Mouse (Mus musculus) stomach, embryonic 16.5 days (tissue): ENCODE measurements at regions not wholly inside any gene's neighbourhood (a gene's known extent, or its start where the extent isn't known, plus 50 kb on each side); places are given as distances from the start of the nearest gene placed in this dataset.

Source experiments
- ATAC-seq: fragments of 200-750 bp; cut with Nextera tagmentation; 2 replicates; pipeline ENCODE4 v1.8.0; 2017; ENCODE audit warnings: moderate number of reproducible peaks, moderate TSS enrichment; ENCODE audit not compliant: insufficient read depth, low FRiP score
- H3K27ac ChIP-seq: fragments of 300-500 bp; sonication (generic); 2 replicates; pipeline ENCODE4 v1.5.1; 2014; ENCODE audit warnings: low read length
- H3K27me3 ChIP-seq: fragments of 300-500 bp; sonication (generic); 2 replicates; pipeline ENCODE4 v1.6.1; 2014; ENCODE audit warnings: low read length, control low read depth, mixed read lengths; ENCODE audit not compliant: control insufficient read depth, insufficient read depth
- H3K36me3 ChIP-seq: fragments of 300-500 bp; sonication (generic); 2 replicates; pipeline ENCODE4 v1.6.1; 2014; ENCODE audit warnings: low read length; ENCODE audit not compliant: control insufficient read depth, insufficient read depth
- H3K4me1 ChIP-seq: fragments of 300-500 bp; sonication (generic); 2 replicates; pipeline ENCODE4 v1.6.1; 2014; ENCODE audit warnings: low read length, control low read depth, mixed read lengths; ENCODE audit not compliant: control insufficient read depth, insufficient read depth
- H3K4me2 ChIP-seq: fragments of 300-500 bp; sonication (generic); 2 replicates; pipeline ENCODE4 v1.6.1; 2014; ENCODE audit warnings: low read depth, low read length, mixed read lengths
- H3K4me3 ChIP-seq: fragments of 300-500 bp; sonication (generic); replicated peaks from 2 replicates; pipeline ENCODE4 v1.5.1; 2014; ENCODE audit warnings: mild to moderate bottlenecking, low read length
- H3K9ac ChIP-seq: fragments of 300-500 bp; sonication (generic); 2 replicates; pipeline ENCODE4 v1.6.1; 2014; ENCODE audit warnings: low read length
- H3K9me3 ChIP-seq: fragments of 300-500 bp; sonication (generic); replicated peaks from 2 replicates; pipeline ENCODE4 v1.6.1; 2016; ENCODE audit warnings: low read length, control low read depth; ENCODE audit not compliant: control insufficient read depth
- WGBS: fragments of 180-500 bp; shearing (Covaris S2); extraction: QIAGEN DNeasy Blood & Tissue Kit; methylation state at CpG from one replicate; pipeline ENCODE4 v1.1.7; 2014; 5-methylcytosine and 5-hydroxymethylcytosine counted together

DNA sequence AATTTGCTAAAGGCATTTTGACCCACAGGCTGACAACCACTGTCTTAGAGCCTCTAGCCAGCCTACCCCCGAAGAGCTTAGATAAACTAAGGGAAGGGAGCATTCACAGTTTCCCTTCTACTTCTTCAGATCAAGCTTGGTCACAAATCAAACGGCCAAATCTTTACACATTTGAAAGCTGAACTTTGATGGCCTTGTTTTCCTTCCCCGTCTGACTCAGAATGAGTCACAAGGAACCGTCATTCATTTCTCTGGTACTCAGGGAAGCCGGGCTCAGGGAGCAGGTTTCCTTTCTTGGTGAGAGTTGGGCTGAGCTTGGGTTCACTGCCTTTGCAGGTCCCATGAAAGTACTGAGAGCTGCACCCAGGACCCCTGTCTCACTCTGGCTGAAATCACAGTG lies 418.5 kb upstream of the Gm10131 start:
- Histone ChIP-seq H3K4me1 (no peaks in the 10 kb centered on the region), H3K27me3 (no peaks in the 10 kb centered on the region), H3K9ac (no peak overlapping the region), H3K4me3 (no peak overlapping the region), H3K27ac (no peak overlapping the region), H3K4me2 (no peak overlapping the region), H3K36me3 (no peaks in the 10 kb centered on the region), H3K9me3 (no peaks in the 10 kb centered on the region)
- ATAC-seq = no peak
- WGBS = 28% methylated on average over 5 of the region's 5 CpGs

DNA sequence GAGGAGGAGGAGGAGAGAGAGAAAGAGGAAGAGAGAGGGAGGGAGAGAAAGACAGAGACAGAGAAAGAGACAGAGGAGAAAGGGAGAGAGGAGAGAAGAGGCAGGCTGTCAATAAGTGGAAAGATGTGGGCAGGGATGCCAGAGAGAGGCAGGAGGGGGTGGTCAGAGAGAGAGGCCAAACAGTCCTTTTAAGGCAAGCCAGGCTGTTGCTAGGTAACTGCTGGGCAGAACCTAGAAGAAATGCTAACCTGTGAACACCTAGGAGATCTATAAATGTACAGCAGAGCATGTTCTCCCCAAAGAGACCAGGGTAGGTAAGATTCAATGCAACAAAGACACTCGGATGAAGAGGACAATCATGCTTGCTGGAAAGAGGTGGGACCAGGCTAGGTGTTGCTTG lies 417.9 kb upstream of the Gm10131 start:
- no peak for ATAC-seq
- no peaks in the 10 kb centered on the region for H3K9me3 ChIP-seq
- H3K9ac ChIP-seq = no peak overlapping the region
- WGBS = 77% methylated on average over 1 of the region's 1 CpGs
- H3K4me1 ChIP-seq = no peaks in the 10 kb centered on the region
- no peaks in the 10 kb centered on the region for H3K27me3 ChIP-seq
- H3K4me3 ChIP-seq = no peak overlapping the region
- H3K36me3 ChIP-seq = no peaks in the 10 kb centered on the region
- no peak overlapping the region for H3K27ac ChIP-seq
- H3K4me2 ChIP-seq = no peak overlapping the region

DNA sequence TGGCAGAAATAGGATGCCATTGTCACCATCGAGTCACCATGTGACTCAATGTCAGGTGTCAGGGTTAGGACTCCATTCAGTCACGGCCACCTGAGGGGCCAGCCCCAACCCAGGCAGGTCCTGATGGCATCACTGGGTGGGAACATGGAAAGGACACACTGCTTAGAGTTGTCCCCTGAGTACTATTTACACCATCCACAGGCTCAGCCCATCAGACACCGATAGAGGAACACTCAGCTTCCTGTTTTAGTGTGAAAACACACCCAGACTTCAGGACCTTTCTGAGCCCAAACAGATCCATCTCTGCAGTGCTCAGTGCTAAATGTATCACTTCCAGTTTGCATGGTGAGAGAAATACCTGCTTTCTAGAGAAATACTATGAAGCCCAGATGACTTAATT lies 416.7 kb upstream of the Gm10131 start:
- ATAC-seq = no peak
- Histone ChIP-seq H3K4me2 (no peak overlapping the region), H3K9ac (no peak overlapping the region), H3K36me3 (no peaks in the 10 kb centered on the region), H3K27ac (no peak overlapping the region), H3K27me3 (no peaks in the 10 kb centered on the region), H3K9me3 (no peaks in the 10 kb centered on the region), H3K4me1 (no peaks in the 10 kb centered on the region), H3K4me3 (no peak overlapping the region)
- 78% methylated on average over 3 of the region's 3 CpGs for WGBS

DNA sequence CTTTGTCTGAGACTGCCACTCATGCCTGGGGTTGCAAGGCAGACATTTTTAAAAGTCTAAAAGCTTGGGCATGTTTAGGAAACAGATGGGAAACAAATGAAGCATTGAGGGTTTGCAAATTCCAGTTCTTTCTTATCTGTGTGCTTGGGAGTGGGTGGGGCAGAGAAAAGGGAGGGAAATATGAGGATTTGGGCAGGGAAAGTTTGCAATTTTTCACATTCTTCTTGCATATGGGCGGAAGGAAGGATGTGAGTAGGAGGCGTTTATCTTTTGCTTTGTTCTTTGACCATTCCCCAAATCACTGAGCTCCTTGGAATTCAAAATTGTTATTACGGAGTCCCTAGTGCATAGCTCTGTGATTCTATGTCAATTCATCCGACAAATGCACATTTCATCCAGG lies 413.7 kb upstream of the Gm10131 start:
- 40% methylated on average over 4 of the region's 4 CpGs for WGBS
- H3K4me1 ChIP-seq = no peaks in the 10 kb centered on the region
- no peak for ATAC-seq

DNA sequence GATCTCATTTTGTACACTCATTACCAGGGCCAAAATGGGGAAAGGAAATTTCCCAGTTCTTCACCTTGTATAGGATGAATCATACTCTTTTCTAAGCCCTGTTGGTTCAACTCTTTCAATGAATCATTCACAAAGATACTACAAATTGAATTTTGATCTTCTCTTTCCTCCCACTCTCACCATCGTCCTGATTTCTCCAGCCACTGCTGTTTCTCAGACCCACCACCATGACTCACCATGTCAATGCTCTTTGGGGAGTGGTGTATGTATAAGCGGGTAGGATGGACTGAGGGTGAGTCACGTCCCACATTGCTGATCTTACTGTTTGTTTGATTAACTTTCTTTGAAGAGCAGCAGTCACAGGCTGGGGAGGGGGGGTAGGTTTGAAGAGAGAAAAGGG lies 412.3 kb upstream of the Gm10131 start:
- H3K9ac ChIP-seq = no peak overlapping the region
- H3K27me3 ChIP-seq = no peaks in the 10 kb centered on the region
- no peak overlapping the region for H3K4me3 ChIP-seq
- no peak for ATAC-seq
- H3K4me2 ChIP-seq = no peak overlapping the region
- no peak overlapping the region for H3K27ac ChIP-seq
- no peaks in the 10 kb centered on the region for H3K36me3 ChIP-seq
- H3K4me1 ChIP-seq = no peaks in the 10 kb centered on the region
- 61% methylated on average over 3 of the region's 3 CpGs for WGBS
- no peaks in the 10 kb centered on the region for H3K9me3 ChIP-seq

More for the DNA sequence above, 413.7 kb upstream of the Gm10131 start:
- Histone ChIP-seq H3K27ac (no peak overlapping the region), H3K36me3 (no peaks in the 10 kb centered on the region), H3K4me3 (no peak overlapping the region), H3K9ac (no peak overlapping the region), H3K9me3 (no peaks in the 10 kb centered on the region), H3K27me3 (no peaks in the 10 kb centered on the region), H3K4me2 (no peak overlapping the region)

DNA sequence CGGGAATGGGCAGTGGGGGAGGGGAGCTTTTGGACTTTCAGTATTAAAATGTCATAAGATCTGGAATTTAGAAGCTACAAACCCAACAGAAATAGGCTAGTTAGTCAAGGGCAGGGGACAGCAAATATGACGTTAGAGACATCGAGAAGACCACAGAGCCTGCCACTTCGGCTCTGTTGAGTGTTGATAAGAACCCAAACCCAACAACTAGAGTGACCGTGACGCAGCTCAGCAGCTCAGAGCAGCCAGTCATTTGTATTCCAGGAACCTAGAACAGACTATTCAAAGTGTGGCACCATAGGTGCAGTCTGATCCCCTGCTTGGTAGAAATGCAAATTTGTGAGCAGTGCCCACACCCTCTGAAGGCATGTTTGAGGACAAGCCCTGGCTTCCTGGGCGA lies 409.8 kb upstream of the Gm10131 start:
- Histone ChIP-seq H3K4me2 (no peak overlapping the region), H3K4me3 (no peak overlapping the region), H3K9ac (no peak overlapping the region), H3K27ac (no peak overlapping the region), H3K27me3 (no peaks in the 10 kb centered on the region), H3K9me3 (no peaks in the 10 kb centered on the region), H3K4me1 (no peaks in the 10 kb centered on the region), H3K36me3 (no peaks in the 10 kb centered on the region)
- ATAC-seq = no peak
- WGBS = 83% methylated on average over 7 of the region's 7 CpGs

DNA sequence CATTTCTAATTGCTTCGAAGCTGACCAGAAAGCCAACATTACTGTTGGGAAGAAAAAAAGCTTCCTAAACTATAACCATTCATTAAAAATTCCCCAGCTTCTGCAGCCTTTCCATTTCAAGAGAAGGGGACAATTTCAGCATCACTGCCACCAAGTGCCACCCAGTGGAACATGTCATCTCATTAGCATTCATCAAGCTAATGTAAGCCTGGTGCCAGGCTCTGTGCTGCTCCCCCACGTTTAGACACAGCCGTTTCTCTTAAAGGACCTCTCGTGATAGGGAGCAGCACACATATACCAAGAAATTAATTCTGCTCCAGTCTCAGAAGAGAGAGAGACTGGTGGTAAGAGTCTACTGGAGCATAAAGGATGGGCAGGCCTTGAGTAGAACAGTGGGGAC lies 409.1 kb upstream of the Gm10131 start:
- Histone ChIP-seq H3K36me3 (no peaks in the 10 kb centered on the region), H3K4me3 (no peak overlapping the region), H3K9ac (no peak overlapping the region), H3K4me1 (no peaks in the 10 kb centered on the region), H3K27me3 (no peaks in the 10 kb centered on the region), H3K4me2 (no peak overlapping the region), H3K27ac (no peak overlapping the region), H3K9me3 (no peaks in the 10 kb centered on the region)
- no peak for ATAC-seq
- WGBS = 55% methylated on average over 4 of the region's 4 CpGs

DNA sequence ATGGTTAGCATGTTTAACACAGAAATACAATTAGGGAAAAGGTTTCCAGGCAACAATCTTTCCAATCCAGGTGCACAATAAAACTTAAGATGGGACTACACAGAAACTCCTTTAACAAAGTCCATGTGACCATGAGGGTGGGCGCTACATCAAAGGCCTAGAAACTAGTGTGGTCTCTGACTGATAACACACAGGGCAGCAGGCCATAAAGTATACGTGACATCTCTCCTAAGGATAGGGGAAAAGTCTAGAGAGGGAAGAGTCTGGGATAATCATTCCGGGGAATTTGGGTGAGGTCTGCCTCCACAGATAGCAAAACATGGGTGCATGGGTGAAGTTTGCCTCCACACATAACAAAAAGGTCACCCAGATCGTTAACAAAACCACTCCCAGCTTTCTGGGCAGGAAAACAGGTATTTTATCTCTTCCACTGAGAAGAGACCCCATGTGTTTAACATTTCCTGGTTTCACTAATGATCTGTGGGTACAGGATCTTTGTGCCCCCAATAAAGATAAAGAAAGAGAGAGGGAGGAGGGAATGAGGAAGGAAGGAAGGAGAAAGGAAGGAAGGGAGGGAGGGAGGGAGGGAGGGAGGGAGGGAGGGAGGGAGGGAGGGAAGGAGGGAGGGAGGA lies 402.0 kb upstream of the Gm10131 start:
- no peak overlapping the region for H3K27ac ChIP-seq

DNA sequence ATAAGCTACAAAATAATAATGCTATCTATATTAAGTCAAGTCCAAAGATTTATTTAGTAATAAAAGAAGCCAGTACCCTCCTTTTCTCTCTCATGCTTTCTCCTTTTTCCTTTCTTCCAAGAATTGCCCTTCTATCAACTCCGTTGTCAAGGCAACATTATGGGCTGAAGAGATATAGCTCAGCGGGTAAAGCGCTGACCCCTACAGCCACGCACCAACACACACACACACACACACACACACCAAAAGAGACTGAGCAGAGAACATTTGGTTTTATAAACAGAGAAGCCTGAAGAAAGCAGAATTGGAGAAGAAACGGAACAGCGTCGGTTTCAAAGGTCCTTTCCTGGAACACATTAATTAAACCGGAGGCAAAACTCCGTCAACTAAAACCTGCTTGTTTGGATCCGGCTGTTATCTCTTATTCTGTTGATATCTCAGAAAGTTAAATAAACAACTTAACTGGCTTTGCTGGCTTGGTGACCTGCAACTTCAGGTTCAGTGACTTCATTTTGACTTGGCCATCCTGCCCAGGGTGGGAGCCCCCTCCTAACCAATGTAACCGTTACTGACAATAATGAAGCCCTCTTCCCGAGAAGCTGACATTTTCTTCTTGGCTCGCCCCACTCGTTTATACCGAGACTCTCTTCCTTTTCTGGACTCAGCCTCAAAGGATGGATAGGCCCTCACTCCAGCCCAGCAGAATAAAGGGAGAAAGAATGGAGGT lies 394.5 kb upstream of the Gm10131 start:
- Histone ChIP-seq H3K4me1 (peaks cover 9% of the 10 kb centered on the region; the same call in 1 of the 2 replicates), H3K4me2 (no peak overlapping the region), H3K9ac (no peak overlapping the region), H3K36me3 (no peaks in the 10 kb centered on the region), H3K27me3 (no peaks in the 10 kb centered on the region), H3K27ac (no peak overlapping the region; the same call in 1 of the 2 replicates), H3K9me3 (0 out of 2 replicates have a peak, but pooled peaks cover 2% of the 10 kb centered on the region), H3K4me3 (no peak overlapping the region)
- ATAC-seq = no peak
- WGBS = 22% methylated on average over 15 of the region's 15 CpGs

More for the DNA sequence above, 402.0 kb upstream of the Gm10131 start:
- Histone ChIP-seq H3K4me2 (no peak overlapping the region), H3K4me3 (no peak overlapping the region), H3K27me3 (no peaks in the 10 kb centered on the region), H3K4me1 (no peaks in the 10 kb centered on the region), H3K36me3 (no peaks in the 10 kb centered on the region), H3K9ac (no peak overlapping the region), H3K9me3 (0 out of 2 replicates have a peak, but pooled peaks cover 2% of the 10 kb centered on the region)
- WGBS = 30% methylated on average over 4 of the region's 4 CpGs
- ATAC-seq = no peak
